Mouse (Mus musculus): ENCODE results near the gene Acat1.

The Acat1 gene

GRCm38 (mm10) chr9:53609968-53610781 lies at the start of gene Acat1:
Gene Acat1 (minus strand): TSS chr9:53610382.
- peak; percentile 89 for DNase-seq (ENCODE audit: low spot score)

GRCm38 (mm10) chr9:53634796-53635195 lies 24.6 kb upstream of the Acat1 start:
- DNase-seq (ENCODE audit: low spot score), result no peak

GRCm38 (mm10) chr9:53615246-53615645 lies 5.1 kb upstream of the Acat1 start:
- DNase-seq (ENCODE audit: low spot score), result no peak

GRCm38 (mm10) chr9:53614286-53614685 lies 4.1 kb upstream of the Acat1 start:
- no peak for DNase-seq (ENCODE audit: low spot score)

GRCm38 (mm10) chr9:53609306-53609967 lies 745 bp downstream of the Acat1 start:
- no peak for DNase-seq (ENCODE audit: low spot score)

- DNase-seq (ENCODE audit: low spot score), result no peak
Measured at GRCm38 (mm10) chr9:53607816-53608215, 2.4 kb downstream of the Acat1 start.

GRCm38 (mm10) chr9:53607192-53607591 lies 3.0 kb downstream of the Acat1 start:
- DNase-seq (ENCODE audit: low spot score), result no peak

GRCm38 (mm10) chr9:53604954-53605353 lies 5.2 kb downstream of the Acat1 start:
- DNase-seq (ENCODE audit: low spot score), result no peak

- DNase-seq (ENCODE audit: low spot score), result no peak
Measured at GRCm38 (mm10) chr9:53603849-53604248, 6.3 kb downstream of the Acat1 start.

GRCm38 (mm10) chr9:53603384-53603783 lies 6.8 kb downstream of the Acat1 start:
- DNase-seq (ENCODE audit: low spot score), result no peak

- DNase-seq (ENCODE audit: low spot score), result no peak
Measured at GRCm38 (mm10) chr9:53601541-53601940, 8.6 kb downstream of the Acat1 start.

GRCm38 (mm10) chr9:53598631-53599030 lies 11.6 kb downstream of the Acat1 start:
- no peak for DNase-seq (ENCODE audit: low spot score)

GRCm38 (mm10) chr9:53596971-53597600 lies 13.1 kb downstream of the Acat1 start:
- no peak for DNase-seq (ENCODE audit: low spot score)

GRCm38 (mm10) chr9:53594764-53595163 lies 15.4 kb downstream of the Acat1 start:
- peak; percentile 18 for DNase-seq (ENCODE audit: low spot score)

- no peak for DNase-seq (ENCODE audit: low spot score)
Measured at GRCm38 (mm10) chr9:53581870-53582269, 28.3 kb downstream of the Acat1 start.

GRCm38 (mm10) chr9:53575721-53576120 lies 34.5 kb downstream of the Acat1 start:
- no peak for DNase-seq (ENCODE audit: low spot score)

- DNase-seq (ENCODE audit: low spot score), result no peak
Measured at GRCm38 (mm10) chr9:53572516-53573307, 37.5 kb downstream of the Acat1 start.

- DNase-seq (ENCODE audit: low spot score), result no peak
Measured at GRCm38 (mm10) chr9:53570662-53571061, 39.5 kb downstream of the Acat1 start.

- no peak for DNase-seq (ENCODE audit: low spot score)
Measured at GRCm38 (mm10) chr9:53537336-53537965, 72.7 kb downstream of the Acat1 start.

- peak; percentile 94 for DNase-seq (ENCODE audit: low spot score)
Measured at GRCm38 (mm10) chr9:53536558-53537320, 73.4 kb downstream of the Acat1 start, which contains the start of the genes Atm and Npat. Gene Atm (minus strand): TSS chr9:53536740. Gene Npat (plus strand): TSS chr9:53537047.

All from ovary, postnatal 10 days (tissue).